Mouse (Mus musculus) C2C12 (cell line): ENCODE results near the gene Emg1. TPM values are rescaled to one million over a fixed set of nuclear protein-coding genes. Genes with fewer than 3 reads are reported as not detected.

Experiments
- H3K27me3 ChIP-seq: one replicate; pipeline ENCODE4 v1.6.1; 2011; ENCODE audit not compliant: control insufficient read depth, insufficient read depth, insufficient read length
- H3K36me3 ChIP-seq: one replicate; pipeline ENCODE4 v1.6.1; 2011; ENCODE audit not compliant: control insufficient read depth, insufficient read depth
- H3K4me3 ChIP-seq: one replicate; pipeline ENCODE4 v1.5.1; 2011; ENCODE audit warnings: mild to moderate bottlenecking, control low read depth; ENCODE audit not compliant: poor library complexity, insufficient read depth, severe bottlenecking
- H3K79me2 ChIP-seq: one replicate; pipeline ENCODE4 v1.6.1; 2011; ENCODE audit not compliant: control insufficient read depth, insufficient read depth
- H3K79me3 ChIP-seq: one replicate; pipeline ENCODE4 v1.6.1; 2011; ENCODE audit warnings: low read depth, control low read depth
- H3ac ChIP-seq: one replicate; pipeline ENCODE3; 2011; ENCODE audit warnings: low read depth; ENCODE audit not compliant: control insufficient read depth, insufficient read length
- CEBPB ChIP-seq: IDR thresholded peaks from one replicate; pipeline ENCODE4 v1.6.1; 2011; ENCODE audit warnings: low read depth, mild to moderate bottlenecking, control low read depth, moderate library complexity
- CTCF ChIP-seq: IDR thresholded peaks from one replicate; pipeline ENCODE4 v1.5.1; 2011; ENCODE audit not compliant: control insufficient read depth, insufficient read depth, insufficient read length
- FOSL1 ChIP-seq: IDR thresholded peaks from one replicate; pipeline ENCODE4 v1.8.0; 2011; ENCODE audit warnings: mild to moderate bottlenecking, low read length; ENCODE audit not compliant: poor library complexity, insufficient read depth, severe bottlenecking
- MAX ChIP-seq: IDR thresholded peaks from one replicate; pipeline ENCODE4 v1.6.1; 2011; ENCODE audit warnings: mild to moderate bottlenecking, control low read depth
- MYOD1 ChIP-seq: IDR thresholded peaks from one replicate; pipeline ENCODE4 v1.6.1; 2011; ENCODE audit warnings: low read depth; ENCODE audit not compliant: control insufficient read depth, insufficient read length
- MYOG ChIP-seq: IDR thresholded peaks from one replicate; pipeline ENCODE4 v1.6.1; 2011; ENCODE audit not compliant: control insufficient read depth, insufficient read length; ENCODE audit errors: extremely low read depth
- USF1 ChIP-seq: IDR thresholded peaks from one replicate; pipeline ENCODE4 v1.6.1; 2011; ENCODE audit warnings: low read depth, mild to moderate bottlenecking, control low read depth, moderate library complexity
- polyA plus RNA-seq: library from polyadenylated mRNA; unstranded; fragments of >200 nt; fragmentation: generic; extraction: Trizol; gene quantifications from one replicate; pipeline ENCODE4 v1.2.1, GENCODE M21; 2012; ENCODE audit warnings: missing spikeins

Emg1 gene
- polyA plus RNA-seq, 1 experiment, result 208 TPM

DNA sequence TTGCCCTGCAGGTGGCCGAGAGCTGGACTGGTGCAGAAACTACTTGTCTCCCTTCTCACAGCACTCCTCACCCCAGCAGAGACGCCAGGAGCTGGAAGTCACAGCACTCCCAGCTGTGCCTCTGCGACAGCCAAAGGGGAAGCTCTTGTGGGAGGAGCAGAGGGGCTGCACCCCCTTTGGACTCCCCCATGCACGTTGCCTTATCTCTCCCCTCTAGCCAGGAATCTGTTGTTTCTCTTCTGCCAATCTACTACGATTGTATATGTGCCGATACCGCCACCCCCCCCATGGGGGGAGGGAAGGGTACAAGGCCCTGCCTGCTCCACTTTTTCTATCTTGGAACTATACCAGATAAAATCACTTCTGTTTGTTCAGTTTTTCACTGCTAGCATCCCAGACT lies 8.2 kb downstream of the Emg1 start:
- peaks cover 74% of the 10 kb centered on the region for H3K36me3 ChIP-seq
- H3K79me3 ChIP-seq, result peaks cover 31% of the 10 kb centered on the region
- no peak for TF ChIP-seq MYOD1
- TF ChIP-seq MAX, result no peak
- TF ChIP-seq USF1, result no peak
- no peak for TF ChIP-seq MYOG
- TF ChIP-seq FOSL1, result no peak
- TF ChIP-seq CTCF, result no peak
- no peak for TF ChIP-seq CEBPB

DNA sequence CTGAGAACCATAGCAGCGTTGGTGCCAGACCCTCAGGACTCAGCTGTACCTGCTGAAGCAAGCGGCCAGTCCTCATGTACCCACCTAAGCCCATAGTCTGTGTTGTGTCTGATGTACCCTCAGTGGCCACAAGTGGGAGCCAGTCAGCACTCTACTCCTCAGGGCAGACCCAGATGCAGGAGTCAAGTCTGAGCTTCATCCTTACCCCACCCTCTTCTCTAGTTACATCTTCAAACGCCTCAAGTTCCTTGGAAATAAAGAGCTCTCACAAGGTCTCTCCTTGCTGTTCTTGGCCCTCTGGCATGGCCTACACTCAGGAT lies 9.2 kb downstream of the Emg1 start:
- Histone ChIP-seq H3K79me3 (peaks cover 21% of the 10 kb centered on the region), H3K36me3 (peaks cover 68% of the 10 kb centered on the region), H3K4me3 (no peak overlapping the region), H3K27me3 (no peaks in the 10 kb centered on the region), H3K79me2 (peaks cover 28% of the 10 kb centered on the region), H3ac (no peak overlapping the region)
- TF ChIP-seq CTCF (peak; percentile 69), MAX (no peak), FOSL1 (no peak), CEBPB (no peak), USF1 (no peak), MYOG (no peak), MYOD1 (no peak)

More for the DNA sequence above, 8.2 kb downstream of the Emg1 start:
- Histone ChIP-seq H3K4me3 (no peak overlapping the region), H3ac (no peak overlapping the region), H3K27me3 (no peaks in the 10 kb centered on the region), H3K79me2 (peaks cover 38% of the 10 kb centered on the region)

DNA sequence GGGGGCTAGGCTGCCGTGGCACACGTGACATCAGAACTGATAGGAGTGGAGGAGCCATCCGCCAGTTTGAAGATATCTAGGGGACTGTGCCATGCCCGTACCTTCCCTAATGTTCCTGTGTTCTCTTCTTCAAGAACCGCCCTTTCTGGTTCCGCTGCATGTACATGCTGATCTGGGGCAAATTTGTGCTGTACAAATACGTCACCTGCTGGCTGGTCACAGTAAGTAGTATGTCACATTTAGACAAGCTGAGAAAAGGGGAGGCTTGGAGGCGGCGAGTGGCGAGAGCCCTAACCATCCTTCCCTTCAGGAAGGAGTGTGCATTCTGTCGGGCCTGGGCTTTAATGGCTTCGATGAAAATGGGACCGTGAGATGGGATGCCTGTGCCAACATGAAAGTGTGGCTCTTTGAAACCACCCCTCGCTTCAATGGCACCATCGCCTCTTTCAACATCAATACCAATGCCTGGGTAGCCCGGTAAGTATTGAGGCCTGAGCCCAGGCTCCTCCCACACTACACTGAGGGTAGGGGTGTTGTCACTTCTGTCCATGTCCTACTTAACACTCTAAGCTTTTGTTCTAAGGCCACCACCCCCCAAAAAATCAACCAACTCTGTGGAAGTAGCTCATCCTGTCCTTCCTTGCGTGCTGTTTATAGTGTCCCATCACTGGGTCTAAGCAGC lies 9.7 kb downstream of the Emg1 start:
- no peak for TF ChIP-seq FOSL1
- no peak for TF ChIP-seq MYOG
- no peak for TF ChIP-seq MYOD1
- TF ChIP-seq CTCF, result no peak
- TF ChIP-seq MAX, result no peak
- no peak for TF ChIP-seq USF1
- no peak for TF ChIP-seq CEBPB
- H3K36me3 ChIP-seq, result peaks cover 63% of the 10 kb centered on the region

DNA sequence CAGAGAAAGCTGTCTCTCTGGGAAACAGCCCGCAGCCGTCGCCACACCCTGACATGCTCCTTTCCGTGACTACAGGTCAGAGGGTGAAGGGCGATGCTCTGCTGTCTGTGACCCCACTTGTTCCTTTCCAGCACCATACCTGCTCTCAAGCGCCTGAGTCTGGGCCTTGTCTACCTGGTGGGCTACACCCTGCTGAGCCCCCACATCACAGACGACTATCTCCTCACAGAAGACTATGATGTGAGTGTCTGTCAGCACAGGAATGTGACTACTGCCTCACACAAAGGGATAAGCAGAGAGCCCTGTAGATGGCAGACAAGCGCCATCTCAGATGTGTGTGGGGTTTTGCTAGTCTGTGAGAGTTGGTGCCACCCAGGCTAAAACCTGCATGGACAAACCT lies 10.6 kb downstream of the Emg1 start:
- TF ChIP-seq FOSL1 (no peak), CTCF (no peak)
- no peak overlapping the region for H3K4me3 ChIP-seq
- H3K27me3 ChIP-seq, result no peaks in the 10 kb centered on the region
- H3K36me3 ChIP-seq, result peaks cover 60% of the 10 kb centered on the region
- peaks cover 14% of the 10 kb centered on the region for H3K79me2 ChIP-seq
- H3K79me3 ChIP-seq, result peaks cover 7% of the 10 kb centered on the region
- H3ac ChIP-seq, result no peak overlapping the region

More for the DNA sequence above, 9.7 kb downstream of the Emg1 start:
- H3K79me3 ChIP-seq, result peaks cover 16% of the 10 kb centered on the region
- no peaks in the 10 kb centered on the region for H3K27me3 ChIP-seq
- peaks cover 23% of the 10 kb centered on the region for H3K79me2 ChIP-seq
- H3K4me3 ChIP-seq, result no peak overlapping the region
- H3ac ChIP-seq, result no peak overlapping the region

DNA sequence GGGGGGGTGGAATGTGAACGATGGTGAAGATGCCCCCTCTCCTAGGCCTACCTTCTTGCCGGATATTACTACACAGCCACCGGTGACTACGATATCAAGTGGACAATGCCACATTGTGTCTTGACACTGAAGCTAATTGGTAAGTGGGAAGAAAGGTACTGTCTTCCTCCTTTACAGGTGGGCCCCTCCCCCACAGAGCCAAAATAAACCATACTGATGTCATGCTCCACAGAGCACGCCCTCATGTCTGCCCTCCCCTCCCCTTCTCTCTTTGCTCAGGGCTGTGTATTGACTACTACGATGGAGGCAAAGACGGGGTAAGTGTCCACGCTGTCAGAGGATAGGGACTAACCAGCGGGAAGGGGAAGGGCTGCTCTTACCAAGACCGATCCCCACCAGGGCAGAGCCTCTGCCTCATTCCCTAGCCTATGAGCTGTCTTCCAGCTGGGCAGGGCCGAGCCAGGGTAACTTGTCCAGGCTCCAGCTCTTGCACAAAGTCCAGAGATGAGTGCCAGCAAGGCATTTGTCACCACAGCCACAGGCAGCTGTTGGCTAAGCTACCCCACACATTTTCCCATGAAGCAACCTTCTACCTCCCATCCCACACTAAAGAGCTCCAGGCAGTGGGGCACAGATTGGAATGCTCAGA lies 11.9 kb downstream of the Emg1 start:
- H3K79me3 ChIP-seq, result no peaks in the 10 kb centered on the region
- H3K36me3 ChIP-seq, result peaks cover 48% of the 10 kb centered on the region
- TF ChIP-seq MYOD1, result peak; percentile 53
- no peak for TF ChIP-seq MYOG
- TF ChIP-seq CEBPB, result peak; percentile 66
- H3K27me3 ChIP-seq, result no peaks in the 10 kb centered on the region
- no peak overlapping the region for H3K4me3 ChIP-seq
- peaks cover 1% of the 10 kb centered on the region for H3K79me2 ChIP-seq
- no peak overlapping the region for H3ac ChIP-seq

DNA sequence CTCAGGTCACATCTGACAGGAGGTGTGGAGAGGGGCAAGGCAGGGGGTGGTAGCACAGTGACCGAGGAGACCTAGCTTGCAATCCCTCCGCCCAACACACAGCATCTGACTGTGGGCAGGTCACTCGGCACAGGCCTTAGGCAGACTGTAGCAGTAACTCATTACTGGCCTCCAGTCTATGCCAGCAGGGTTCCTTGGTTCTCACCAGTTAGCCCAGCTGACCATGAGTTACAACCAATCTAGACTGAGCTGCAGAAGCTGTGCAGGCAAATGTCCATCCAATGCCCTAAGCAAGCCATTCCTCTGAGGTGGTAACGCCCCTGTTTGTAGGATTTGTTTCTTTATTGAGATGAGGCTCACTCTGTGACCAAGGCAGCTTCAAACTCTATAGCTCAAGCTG lies 12.6 kb downstream of the Emg1 start:
- H3K4me3 ChIP-seq, result no peak overlapping the region
- H3K79me3 ChIP-seq, result no peaks in the 10 kb centered on the region
- H3K27me3 ChIP-seq, result no peaks in the 10 kb centered on the region
- H3ac ChIP-seq, result no peak overlapping the region
- no peak for TF ChIP-seq MYOD1
- no peak for TF ChIP-seq USF1
- TF ChIP-seq MYOG, result no peak
- no peak for TF ChIP-seq MAX
- TF ChIP-seq FOSL1, result no peak
- no peak for TF ChIP-seq CEBPB
- no peak for TF ChIP-seq CTCF
- peaks cover 41% of the 10 kb centered on the region for H3K36me3 ChIP-seq
- no peaks in the 10 kb centered on the region for H3K79me2 ChIP-seq
